Mouse (Mus musculus) embryonic facial prominence, embryonic 10.5 days (tissue): ENCODE results near the gene Tifab. TPM values are rescaled to one million over a fixed set of nuclear protein-coding genes. Genes with fewer than 3 reads are reported as not detected.
"Not testable (repeated sequence)": the region's sequence is repeated elsewhere in the genome, so short reads cannot be mapped to it uniquely, and the experiment has no call there.

Experiments
- DNase-seq: peaks from one replicate; pipeline ENCODE4 v3.0.0-alpha.2; 2017; ENCODE audit warnings: low spot score
- H3K27ac ChIP-seq: fragments of 300-500 bp; sonication (generic); replicated peaks from 2 replicates; pipeline ENCODE4 v1.5.1; 2016; ENCODE audit warnings: mild to moderate bottlenecking
- H3K27me3 ChIP-seq: fragments of 300-500 bp; sonication (generic); replicated peaks from 2 replicates; pipeline ENCODE4 v1.6.1; 2016; ENCODE audit warnings: low read depth, mild to moderate bottlenecking; ENCODE audit not compliant: poor library complexity, severe bottlenecking
- H3K36me3 ChIP-seq: fragments of 300-500 bp; sonication (generic); replicated peaks from 2 replicates; pipeline ENCODE4 v1.6.1; 2016; ENCODE audit warnings: mild to moderate bottlenecking, moderate library complexity
- H3K4me1 ChIP-seq: fragments of 300-500 bp; sonication (generic); 2 replicates; pipeline ENCODE4 v1.6.1; 2016
- H3K4me3 ChIP-seq: fragments of 300-500 bp; sonication (generic); 2 replicates; pipeline ENCODE4 v1.5.1; 2016; ENCODE audit warnings: mild to moderate bottlenecking, moderate library complexity
- H3K9me3 ChIP-seq: fragments of 300-500 bp; sonication (generic); 2 replicates; pipeline ENCODE4 v1.6.1; 2016; ENCODE audit warnings: mild to moderate bottlenecking
- WGBS: fragments of 180-500 bp; shearing (Covaris S2); methylation state at CpG from one replicate; pipeline ENCODE4 v1.1.7; 2016; 5-methylcytosine and 5-hydroxymethylcytosine counted together
- polyA plus RNA-seq: library from polyadenylated mRNA; unstranded; fragments of >200 nt; fragmentation: Nextera tagmentation; extraction: Ambion mirVana; gene quantifications from 2 replicates; pipeline ENCODE4 v1.2.1, GENCODE M21; 2016

Tifab gene
- polyA plus RNA-seq, 1 experiment from 2014 or later = 1.5 TPM

DNA sequence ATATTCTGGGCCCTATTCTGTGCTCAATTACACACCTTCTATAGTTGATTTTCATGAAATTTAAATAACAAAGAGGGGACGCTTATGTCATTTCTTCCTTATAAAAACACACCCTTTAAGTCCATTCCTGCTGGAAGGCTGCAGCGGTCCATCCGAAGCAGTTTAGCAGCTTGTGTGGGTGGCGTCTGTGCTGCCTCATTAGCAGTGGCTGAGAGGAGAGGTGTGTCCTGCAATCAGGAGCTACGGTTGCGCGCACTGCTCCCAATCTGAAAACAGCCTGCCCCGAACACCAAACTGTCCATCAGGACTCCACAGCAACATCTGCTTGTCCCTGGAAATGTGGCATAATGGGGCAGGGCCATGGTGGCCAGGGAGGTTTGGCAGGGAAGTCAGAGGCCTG, 20.8 kb upstream of the Tifab start:
- Histone ChIP-seq H3K36me3 (no peaks in the 10 kb centered on the region), H3K9me3 (no peaks in the 10 kb centered on the region), H3K4me3 (no peak overlapping the region), H3K27ac (no peak overlapping the region; the same call in 1 of the 2 replicates), H3K27me3 (peaks cover 62% of the 10 kb centered on the region), H3K4me1 (peaks cover 16% of the 10 kb centered on the region)
- DNase-seq = no peak
- 64% methylated on average over 8 of the region's 8 CpGs for WGBS

DNA sequence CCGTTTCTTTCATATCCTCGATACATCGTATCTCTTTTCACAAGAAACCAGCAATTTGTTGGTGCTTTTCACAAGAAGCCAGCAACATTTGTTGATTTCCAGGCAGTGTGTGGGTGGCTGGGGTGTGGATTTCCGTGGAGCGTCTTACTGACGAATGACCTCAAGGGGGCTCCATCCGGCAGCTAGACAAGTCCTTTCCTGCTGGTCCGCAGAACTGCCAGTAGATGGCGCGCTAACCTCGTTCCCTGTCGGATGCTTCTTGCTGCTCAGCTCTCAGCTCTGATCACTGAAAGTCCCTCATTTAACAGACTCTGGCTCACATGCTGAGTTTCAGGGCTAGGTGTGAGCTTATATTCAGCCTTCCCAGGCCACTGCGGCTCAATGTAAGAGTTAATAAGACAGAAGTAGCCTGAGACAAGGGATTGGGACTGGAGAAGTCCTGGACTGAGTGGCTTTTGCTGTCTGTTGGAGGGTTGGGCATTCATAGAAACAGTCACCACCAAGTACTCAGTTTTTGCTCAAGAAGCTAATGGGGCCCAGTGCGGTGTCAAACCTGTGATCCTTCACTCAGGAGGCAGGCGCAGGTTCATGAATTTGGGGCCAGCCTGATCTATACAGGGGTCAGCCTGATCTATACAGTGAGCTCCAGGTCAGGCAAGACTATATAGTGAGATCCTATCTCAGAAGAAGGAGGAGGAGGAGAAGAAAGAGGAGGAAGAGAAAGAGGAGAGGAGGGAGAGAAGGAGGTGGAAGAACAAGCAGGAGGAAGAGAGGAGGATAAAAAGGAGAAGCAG, 19.0 kb upstream of the Tifab start:
- Histone ChIP-seq H3K27ac (peak overlapping the region; percentile 76; the same call in 1 of the 2 replicates), H3K36me3 (no peaks in the 10 kb centered on the region), H3K9me3 (no peaks in the 10 kb centered on the region), H3K4me1 (peaks cover 15% of the 10 kb centered on the region), H3K4me3 (peak overlapping the region; percentile 23; the same call in 1 of the 2 replicates), H3K27me3 (peaks cover 53% of the 10 kb centered on the region)
- WGBS = 10% methylated on average over 15 of the region's 15 CpGs
- DNase-seq = peak; percentile 93

DNA sequence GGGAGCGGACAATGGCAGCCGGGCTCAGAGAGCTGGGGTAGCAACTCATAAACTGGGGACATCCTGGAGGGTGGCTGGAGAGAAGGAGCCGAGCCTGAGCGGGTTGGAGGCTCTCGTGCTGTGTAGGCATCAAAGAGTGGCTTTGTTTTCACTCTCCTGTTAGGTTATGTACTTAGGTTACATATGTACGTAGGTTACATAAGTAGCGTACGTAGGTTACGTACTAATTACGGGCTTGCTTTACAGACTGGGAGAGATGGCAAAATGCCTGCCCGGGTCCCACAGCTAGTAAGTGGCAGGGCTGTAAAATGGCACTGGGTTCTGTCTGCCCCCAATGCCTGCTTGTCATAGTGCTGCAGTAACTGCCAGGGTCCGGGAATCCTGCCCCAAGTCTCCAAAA, 18.3 kb upstream of the Tifab start:
- Histone ChIP-seq H3K36me3 (no peaks in the 10 kb centered on the region), H3K27me3 (peaks cover 47% of the 10 kb centered on the region), H3K9me3 (no peaks in the 10 kb centered on the region), H3K4me1 (peaks cover 15% of the 10 kb centered on the region), H3K4me3 (peak overlapping the region; percentile 23; the same call in 1 of the 2 replicates), H3K27ac (peak overlapping the region; percentile 76)
- WGBS = 59% methylated on average over 12 of the region's 12 CpGs
- no peak for DNase-seq

DNA sequence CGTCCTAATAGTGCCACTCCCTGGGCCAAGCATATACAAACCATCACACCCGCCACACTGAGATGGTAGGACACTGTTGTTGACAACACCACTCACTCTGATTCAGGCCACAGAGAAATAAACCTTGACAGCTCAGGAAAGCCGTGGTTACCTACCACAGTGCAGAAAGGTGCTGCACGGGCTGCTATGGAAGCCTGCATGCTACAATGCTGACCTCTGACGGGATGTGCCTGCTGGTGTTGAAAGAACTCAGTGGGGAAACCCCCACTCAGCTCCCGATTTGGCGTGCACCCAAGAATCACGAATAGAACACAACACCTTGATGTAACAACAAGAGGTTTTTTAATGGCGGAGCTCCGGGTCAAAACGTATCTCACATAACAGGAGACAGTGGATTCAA, 17.1 kb upstream of the Tifab start:
- Histone ChIP-seq H3K27me3 (peaks cover 38% of the 10 kb centered on the region), H3K4me1 (peaks cover 15% of the 10 kb centered on the region)
- DNase-seq, H3K27ac ChIP-seq, H3K9me3 ChIP-seq, H3K36me3 ChIP-seq, H3K4me3 ChIP-seq: not testable (repeated sequence)
- 90% methylated on average over 11 of the region's 11 CpGs for WGBS

DNA sequence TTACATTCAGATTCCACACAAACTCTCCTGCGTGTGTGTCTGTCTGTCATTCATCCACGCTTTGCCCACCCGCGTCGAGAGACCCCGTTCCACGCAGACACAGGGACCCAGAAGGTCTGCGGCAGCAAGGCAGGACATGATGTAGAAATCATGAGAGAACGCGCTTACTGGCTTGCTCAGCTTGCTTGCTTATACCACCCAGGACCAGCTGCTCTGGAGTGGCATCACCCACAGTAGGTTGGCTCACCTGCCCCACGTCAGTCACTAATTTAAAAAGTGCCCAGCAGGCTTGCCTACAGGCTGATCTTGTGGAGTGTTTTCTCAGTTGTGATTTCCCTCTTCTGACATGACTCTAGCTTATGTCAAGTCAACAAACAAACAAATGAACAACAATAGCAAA, 15.5 kb upstream of the Tifab start:
- peaks cover 22% of the 10 kb centered on the region for H3K27me3 ChIP-seq
- not testable (repeated sequence) for DNase-seq, H3K27ac ChIP-seq, H3K36me3 ChIP-seq, H3K4me1 ChIP-seq, H3K9me3 ChIP-seq, H3K4me3 ChIP-seq
- 94% methylated on average over 11 of the region's 11 CpGs for WGBS

DNA sequence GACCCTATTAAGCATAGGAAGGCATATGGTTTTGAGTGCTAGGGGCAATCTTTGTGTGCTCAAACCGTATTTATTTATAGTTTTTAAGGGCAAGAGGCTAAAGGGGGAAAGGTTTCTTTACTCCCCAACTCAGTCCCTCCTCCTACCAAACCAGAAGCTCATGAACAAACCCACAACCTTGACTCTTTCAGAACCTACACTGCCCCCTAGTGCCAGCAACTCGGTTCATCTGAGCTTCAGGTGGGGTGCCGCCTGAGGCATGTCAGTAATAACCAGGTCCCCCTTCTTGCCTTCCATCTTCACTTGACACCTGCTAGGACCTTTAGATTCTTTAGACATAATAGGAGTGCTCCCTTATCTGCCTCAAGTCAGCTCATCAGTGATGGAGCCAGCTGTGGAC, 12.5 kb upstream of the Tifab start:
- H3K36me3 ChIP-seq = no peaks in the 10 kb centered on the region
- H3K27ac ChIP-seq = no peak overlapping the region
- no peak overlapping the region for H3K4me3 ChIP-seq
- H3K4me1 ChIP-seq = no peaks in the 10 kb centered on the region
- no peaks in the 10 kb centered on the region for H3K9me3 ChIP-seq
- H3K27me3 ChIP-seq = peaks cover 7% of the 10 kb centered on the region; the same call in 1 of the 2 replicates
- no peak for DNase-seq
- WGBS = 57% methylated on average over 3 of the region's 3 CpGs

DNA sequence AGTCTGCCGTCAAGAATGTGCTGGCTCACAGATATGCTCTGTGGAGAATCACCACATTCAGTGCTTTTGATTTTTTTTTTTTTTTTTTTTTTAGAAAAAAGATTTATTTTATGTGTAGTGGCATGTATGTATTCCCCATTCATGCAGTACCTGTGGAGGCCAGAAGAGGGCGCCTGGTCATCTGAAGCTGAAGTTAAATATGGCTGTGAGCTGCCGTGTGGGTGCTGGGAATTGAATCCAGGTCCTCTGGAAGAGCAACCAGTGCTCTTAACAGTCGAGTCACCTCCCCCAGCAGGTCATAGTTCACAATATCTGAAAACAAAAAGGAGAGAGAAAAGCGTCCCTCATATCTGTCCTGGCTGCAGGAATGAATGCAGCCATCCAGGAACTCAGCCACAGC, 11.0 kb upstream of the Tifab start:
- Histone ChIP-seq H3K4me3 (no peak overlapping the region), H3K4me1 (no peaks in the 10 kb centered on the region), H3K9me3 (no peaks in the 10 kb centered on the region), H3K27me3 (peaks cover 4% of the 10 kb centered on the region; the same call in 1 of the 2 replicates), H3K27ac (no peak overlapping the region), H3K36me3 (no peaks in the 10 kb centered on the region)
- no peak for DNase-seq
- WGBS = 79% methylated on average over 5 of the region's 5 CpGs

DNA sequence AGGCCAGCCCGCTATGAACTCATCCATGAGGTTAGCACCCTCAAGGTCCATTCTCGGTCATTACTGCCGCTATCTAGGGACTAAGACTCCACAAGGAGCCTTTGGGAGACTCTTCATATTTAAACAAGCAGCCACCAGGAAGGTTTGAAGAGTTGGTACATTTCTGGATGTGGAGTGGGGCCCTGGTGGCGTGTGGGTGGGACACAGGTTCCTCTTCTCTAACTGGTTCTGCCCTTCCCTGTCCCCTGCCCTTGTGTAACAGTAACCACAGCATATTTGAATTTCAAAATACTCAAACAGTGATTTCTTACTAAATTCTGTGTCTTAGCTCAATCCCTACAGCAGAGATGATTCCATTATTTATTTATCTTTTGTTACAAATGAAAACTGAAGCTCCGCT, 5.0 kb upstream of the Tifab start:
- H3K27me3 ChIP-seq = 0 out of 2 replicates have a peak, but pooled peaks cover 3% of the 10 kb centered on the region
- H3K4me3 ChIP-seq = no peak overlapping the region
- no peak overlapping the region for H3K27ac ChIP-seq
- H3K9me3 ChIP-seq = no peaks in the 10 kb centered on the region
- H3K4me1 ChIP-seq = peaks cover 3% of the 10 kb centered on the region; the same call in 1 of the 2 replicates
- no peaks in the 10 kb centered on the region for H3K36me3 ChIP-seq
- WGBS = 86% methylated on average over 5 of the region's 5 CpGs
- DNase-seq = no peak

DNA sequence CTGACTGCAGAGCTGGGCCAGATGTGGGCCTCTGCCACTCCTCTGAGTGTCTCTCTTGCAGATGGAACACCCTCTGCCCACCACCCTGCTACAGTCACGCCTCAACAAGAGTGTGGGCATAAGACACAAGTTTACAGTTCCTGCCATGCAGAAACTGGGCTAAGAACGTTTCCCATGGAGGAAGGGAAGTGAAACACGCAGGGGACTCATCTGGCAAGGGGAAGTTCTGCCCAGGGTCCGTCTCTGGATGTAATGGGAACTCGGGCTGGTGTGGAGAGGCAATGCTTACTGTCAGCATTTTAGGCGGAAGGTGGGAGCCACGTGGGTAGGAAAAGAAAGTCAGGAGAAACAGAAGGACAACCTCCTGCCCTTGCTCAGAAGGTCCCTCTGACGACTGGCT, 2.7 kb upstream of the Tifab start:
- 81% methylated on average over 8 of the region's 8 CpGs for WGBS
- Histone ChIP-seq H3K4me3 (no peak overlapping the region), H3K9me3 (no peaks in the 10 kb centered on the region), H3K36me3 (no peaks in the 10 kb centered on the region), H3K4me1 (peaks cover 3% of the 10 kb centered on the region; the same call in 1 of the 2 replicates), H3K27ac (no peak overlapping the region), H3K27me3 (0 out of 2 replicates have a peak, but pooled peaks cover 7% of the 10 kb centered on the region)
- DNase-seq = no peak

DNA sequence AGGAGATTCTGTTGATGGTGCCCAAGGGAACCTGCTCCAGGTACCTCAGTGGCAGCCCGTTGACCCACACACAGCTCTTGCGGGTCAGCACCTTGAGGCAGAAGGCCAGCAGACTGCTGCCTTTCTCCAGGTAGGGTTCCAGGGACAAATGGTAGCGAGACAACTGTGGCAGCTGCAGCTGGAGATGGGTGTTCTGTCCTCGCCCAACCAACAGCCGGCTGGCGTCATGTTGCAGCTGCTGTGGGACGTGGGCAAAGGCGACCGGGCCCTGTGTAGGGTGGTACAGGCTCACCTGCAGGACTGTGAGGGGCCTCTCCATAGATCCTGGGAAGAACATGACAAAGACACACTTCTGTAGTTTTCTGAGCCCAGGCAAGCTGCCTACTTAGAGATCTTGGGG, 2.4 kb downstream of the Tifab start:
- peaks cover 39% of the 10 kb centered on the region; the same call in 1 of the 2 replicates for H3K27me3 ChIP-seq
- WGBS = 91% methylated on average over 9 of the region's 9 CpGs
- H3K9me3 ChIP-seq = no peaks in the 10 kb centered on the region
- peaks cover 38% of the 10 kb centered on the region for H3K4me1 ChIP-seq
- no peak overlapping the region for H3K4me3 ChIP-seq
- DNase-seq = no peak
- no peaks in the 10 kb centered on the region for H3K36me3 ChIP-seq
- 0 out of 2 replicates have a peak overlapping the region, but pooled peaks have one; percentile 10 for H3K27ac ChIP-seq

DNA sequence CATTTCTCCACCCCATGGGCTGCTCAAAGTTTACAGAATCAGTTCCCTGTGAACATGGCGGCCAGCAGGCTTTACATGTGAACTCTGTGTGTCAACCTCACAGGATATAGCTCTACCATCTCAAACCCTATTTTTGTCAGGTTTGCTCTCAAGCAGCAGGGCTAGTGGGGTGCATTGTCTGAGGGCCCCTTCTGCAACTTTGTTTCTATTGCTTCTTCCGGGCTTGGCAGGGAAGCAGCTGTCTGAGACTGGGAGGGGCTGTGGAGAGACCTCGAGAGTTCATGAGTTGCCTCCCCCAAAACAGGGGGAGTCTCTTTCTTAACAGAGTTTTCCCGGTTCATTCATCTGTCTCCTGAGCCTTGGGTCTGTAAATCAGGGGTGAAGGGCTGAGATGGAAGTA, 2.8 kb downstream of the Tifab start:
- 81% methylated on average over 4 of the region's 4 CpGs for WGBS
- DNase-seq = no peak
- Histone ChIP-seq H3K4me1 (peaks cover 42% of the 10 kb centered on the region), H3K27me3 (peaks cover 39% of the 10 kb centered on the region; the same call in 1 of the 2 replicates), H3K27ac (peak overlapping the region; percentile 10; the same call in 1 of the 2 replicates), H3K36me3 (no peaks in the 10 kb centered on the region), H3K4me3 (no peak overlapping the region), H3K9me3 (no peaks in the 10 kb centered on the region)

DNA sequence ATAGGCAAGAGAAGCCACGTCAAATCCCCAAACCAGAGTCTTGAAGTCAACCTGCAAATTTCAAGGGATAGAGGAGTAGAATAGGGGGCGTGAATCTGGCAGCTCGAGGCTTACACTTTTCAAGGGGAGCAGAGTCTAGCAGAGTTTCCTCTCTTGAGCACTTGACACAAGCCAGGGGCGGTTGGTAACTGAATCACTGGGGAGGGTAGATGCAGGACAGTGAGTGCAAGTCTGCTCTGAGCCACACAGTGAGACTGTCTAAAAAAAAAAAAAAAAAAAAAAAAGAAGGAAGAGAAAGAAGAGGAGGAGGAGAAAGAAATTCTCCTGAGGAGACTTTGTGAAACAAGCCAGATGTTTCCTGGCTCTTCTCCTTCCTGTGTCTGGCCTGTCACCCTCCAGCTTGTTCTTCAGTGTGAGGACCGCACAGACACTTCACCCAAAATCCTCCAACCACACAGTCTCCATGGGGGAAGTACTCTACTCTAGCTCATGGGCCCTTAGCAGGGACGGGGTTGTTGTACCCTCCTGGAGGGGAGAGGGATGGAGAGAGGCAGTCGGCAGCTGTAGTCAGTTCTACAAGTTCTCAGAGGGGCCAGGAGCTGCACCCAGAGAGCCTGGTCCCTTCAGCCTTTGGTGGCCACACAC, 5.7 kb downstream of the Tifab start:
- Histone ChIP-seq H3K4me3 (no peak overlapping the region), H3K4me1 (peaks cover 67% of the 10 kb centered on the region), H3K27me3 (peaks cover 39% of the 10 kb centered on the region; the same call in 1 of the 2 replicates), H3K27ac (peak overlapping the region; percentile 44; the same call in 1 of the 2 replicates), H3K9me3 (no peaks in the 10 kb centered on the region), H3K36me3 (no peaks in the 10 kb centered on the region)
- 66% methylated on average over 7 of the region's 7 CpGs for WGBS
- DNase-seq = no peak
